Mouse (Mus musculus) olfactory bulb, adult 2 months (tissue): ENCODE results near the gene Polr2c.

Experiments
- CTCF ChIP-seq: fragments of 200-500 bp; IDR thresholded peaks from 2 replicates; pipeline ENCODE4 v1.5.1; 2012; ENCODE audit warnings: low read depth, mild to moderate bottlenecking, low read length, moderate library complexity; ENCODE audit not compliant: insufficient read depth
- POLR2A ChIP-seq: fragments of 200-500 bp; IDR thresholded peaks from 2 replicates; pipeline ENCODE4 v1.6.1; 2012; ENCODE audit warnings: mild to moderate bottlenecking, low read depth, low read length, moderate library complexity; ENCODE audit not compliant: insufficient read depth

DNA sequence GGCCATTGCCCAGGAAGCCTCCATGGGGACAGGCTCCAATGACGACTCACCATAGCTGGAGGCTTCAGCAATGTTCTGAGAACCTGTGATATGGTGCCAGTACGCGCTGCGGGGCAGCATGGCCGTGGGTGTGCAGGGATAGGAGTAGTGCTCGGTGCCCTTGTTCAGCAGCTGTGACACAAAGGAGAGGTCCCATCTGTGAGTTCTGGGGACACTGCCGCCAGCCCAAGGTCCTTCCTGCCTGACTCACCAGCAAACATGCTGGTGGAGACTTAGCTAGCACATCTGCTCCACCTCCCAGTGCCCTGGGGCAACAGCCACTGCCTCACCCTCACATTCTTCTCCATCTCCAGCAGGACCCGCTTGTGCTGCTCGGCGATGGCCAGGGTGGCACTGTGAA lies 8.0 kb downstream of the Polr2c start:
- TF ChIP-seq POLR2A (no peak), CTCF (no peak)
